Mouse (Mus musculus): ENCODE data around the gene Zfp13.
"Not testable (repeated sequence)": the region's sequence is repeated elsewhere in the genome, so short reads cannot be mapped to it uniquely, and the experiment has no call there.

Zfp13 gene

DNA sequence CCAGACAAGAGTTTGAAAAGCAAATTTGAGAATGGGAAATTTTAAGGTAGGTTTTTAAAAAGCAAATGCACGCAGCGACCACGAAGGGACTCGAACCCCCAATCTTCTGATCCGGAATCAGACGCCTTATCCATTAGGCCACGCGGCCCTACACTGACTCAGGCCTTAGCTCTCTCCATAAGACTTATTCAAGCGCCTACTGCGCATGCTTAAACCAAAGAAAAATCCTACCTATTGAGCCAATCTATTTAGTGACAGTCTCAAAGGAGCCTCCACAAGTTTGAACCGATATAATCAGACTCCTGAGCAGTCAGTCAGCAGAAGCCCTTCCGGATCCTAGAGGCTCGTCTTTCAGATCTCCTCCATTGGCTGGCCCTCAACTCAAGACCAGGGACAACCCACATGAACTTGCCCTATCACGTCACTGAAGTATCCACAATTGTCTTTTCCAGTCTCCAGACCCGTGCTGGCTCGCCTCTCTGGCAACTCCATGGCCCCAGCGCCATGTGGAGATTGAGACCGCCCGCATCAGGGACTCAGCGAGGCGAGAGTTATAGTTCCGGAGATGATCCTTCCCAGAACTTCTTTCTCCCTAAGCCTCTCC lies 49.0 kb downstream of the Zfp13 start:
- peak; percentile 90 to 99 for DNase-seq

DNA sequence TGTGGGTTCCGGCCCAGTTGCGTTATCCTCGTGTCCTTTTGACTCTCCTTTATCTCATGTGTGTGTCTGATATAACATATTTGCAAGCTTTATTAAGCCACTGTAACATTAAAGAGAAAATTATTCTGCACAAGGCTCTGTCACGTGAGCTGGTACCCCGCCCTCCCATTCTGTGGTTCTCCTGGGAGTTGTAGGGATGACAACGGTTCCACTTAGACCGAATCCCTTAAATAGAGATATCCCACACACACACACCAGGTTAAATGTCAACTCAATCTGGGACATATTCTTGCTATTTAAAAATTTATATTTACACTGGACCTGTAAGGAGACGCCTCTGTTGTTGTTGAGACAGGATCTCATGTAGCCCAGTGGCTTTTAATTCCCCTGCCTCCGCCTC lies 49.8 kb downstream of the Zfp13 start:
- peak in 1 of 2 experiments; percentile 44 for DNase-seq

DNA sequence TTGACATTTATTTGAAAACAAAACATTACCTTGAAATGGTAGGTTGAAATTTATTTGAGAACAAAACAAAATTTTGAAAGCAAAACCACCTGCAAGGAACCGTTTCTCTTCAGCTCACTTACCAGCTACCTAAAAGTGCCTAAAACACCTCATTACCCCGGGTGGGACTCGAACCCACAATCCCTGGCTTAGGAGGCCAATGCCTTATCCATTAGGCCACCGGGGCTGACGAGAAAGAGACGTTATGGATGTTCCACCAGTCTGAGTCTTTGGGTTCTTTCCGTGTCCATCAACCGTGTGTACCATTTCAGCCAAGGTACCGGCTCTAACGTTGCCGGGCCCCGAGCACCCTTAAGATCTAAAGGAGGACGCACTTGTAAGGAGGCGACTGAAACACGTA lies 50.7 kb downstream of the Zfp13 start:
- peak; percentile 90 to 94 for DNase-seq

DNA sequence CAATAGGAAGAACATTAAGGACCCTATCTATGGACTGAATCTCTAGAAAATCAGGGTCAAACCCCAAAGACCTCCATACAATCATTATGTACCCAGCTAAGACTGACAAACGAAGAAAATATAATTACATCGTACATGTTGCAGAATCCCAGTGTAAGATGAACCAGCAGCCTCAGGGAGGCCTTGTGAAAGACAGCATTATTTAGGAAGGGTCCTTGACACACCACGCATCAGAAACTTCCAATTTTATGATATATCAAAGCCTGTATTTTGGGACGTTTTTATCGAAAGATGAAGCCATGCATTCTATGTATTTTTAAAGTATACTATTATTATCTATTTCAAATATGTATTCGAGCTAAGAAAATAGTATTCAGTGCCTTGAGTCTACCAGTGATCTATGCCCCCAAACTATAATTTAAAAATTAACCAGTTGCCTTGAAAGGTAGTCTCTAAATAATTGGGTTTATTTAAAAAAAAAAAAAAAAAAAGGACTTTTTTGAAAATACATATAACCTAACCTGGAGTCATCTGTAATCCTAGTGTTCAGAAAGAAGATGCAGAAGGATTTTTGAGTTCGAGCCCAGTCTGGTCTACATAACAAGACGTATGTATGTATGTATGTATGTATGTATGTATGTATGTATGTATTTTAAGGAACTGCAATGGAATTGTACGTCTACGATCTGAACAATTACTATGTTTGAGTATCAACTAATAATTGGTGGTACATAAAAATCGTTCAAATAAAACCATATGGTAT lies 51.4 kb downstream of the Zfp13 start:
- DNase-seq = peak in 1 of 2 experiments; percentile 1

DNA sequence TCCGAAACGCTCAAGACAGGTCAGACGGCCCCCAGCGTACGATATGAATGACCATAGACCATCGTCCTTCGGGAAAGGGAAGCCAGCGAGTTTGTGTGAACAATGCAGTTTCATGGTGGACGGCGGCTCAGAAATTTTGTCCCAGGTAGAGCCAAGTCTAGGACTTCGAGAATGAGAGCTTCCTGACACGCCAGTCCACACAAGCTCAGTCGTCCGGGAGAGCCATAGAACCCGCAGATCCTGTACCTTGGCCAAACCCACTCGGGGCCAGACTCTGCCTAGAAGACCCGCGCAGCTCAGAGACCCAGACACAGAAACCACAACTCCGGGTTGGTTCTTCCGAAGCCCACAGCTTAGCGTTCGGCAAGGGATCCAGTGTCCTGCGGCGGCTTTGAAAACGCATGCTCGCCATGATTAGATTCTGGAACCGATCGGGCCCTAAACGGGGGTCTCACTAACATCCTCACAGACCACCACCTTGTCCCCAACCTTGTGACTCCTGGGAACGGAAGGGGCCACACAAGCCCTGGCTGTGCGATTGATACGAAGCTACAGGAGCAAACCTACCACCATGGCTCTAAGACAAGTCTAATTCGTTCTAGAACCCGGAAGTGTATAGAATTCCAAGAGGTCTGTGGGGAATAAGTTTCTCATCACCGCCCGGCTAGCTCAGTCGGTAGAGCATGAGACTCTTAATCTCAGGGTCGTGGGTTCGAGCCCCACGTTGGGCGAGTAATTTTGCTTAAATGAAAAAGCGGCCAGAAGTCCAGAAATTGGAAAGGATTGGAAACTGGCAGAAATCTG lies 52.4 kb downstream of the Zfp13 start:
- peak; percentile 84 to 92 for DNase-seq

DNA sequence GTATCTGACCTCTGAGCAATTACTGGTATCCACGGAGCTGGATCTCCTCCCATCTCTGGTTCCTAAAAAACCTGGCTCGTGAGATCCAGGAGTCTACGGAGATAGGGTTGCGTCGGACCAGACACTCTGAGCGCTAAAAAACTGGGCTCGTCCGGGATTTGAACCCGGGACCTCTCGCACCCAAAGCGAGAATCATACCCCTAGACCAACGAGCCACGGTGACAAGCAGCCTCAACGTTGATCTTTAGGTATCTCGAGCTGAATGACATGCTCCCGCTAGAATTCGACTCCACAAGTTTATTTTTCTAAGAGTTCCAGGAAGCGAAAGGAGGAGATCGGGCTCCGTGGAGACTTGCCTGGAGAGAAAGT lies 53.0 kb downstream of the Zfp13 start:
- DNase-seq = peak; percentile 80 to 87

DNA sequence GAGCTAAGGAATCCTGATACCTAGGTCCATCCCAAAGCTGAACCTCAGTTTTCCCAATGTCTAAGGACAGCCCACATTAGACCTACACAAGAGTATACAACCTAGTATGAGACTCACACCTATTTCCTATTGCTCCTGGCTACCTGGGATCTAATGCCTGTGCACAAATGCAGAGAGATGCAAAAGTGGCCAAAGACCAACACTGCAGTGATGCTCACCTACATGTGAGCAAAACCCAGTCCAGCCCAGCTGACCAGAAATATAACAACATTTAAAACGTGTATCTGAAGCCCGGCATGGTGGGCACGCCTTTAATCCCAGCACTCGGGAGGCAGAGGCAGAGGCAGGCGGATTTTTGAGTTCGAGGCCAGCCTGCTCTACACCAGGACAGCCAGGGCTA lies 53.4 kb downstream of the Zfp13 start:
- DNase-seq = peak in 1 of 2 experiments; percentile 2

DNA sequence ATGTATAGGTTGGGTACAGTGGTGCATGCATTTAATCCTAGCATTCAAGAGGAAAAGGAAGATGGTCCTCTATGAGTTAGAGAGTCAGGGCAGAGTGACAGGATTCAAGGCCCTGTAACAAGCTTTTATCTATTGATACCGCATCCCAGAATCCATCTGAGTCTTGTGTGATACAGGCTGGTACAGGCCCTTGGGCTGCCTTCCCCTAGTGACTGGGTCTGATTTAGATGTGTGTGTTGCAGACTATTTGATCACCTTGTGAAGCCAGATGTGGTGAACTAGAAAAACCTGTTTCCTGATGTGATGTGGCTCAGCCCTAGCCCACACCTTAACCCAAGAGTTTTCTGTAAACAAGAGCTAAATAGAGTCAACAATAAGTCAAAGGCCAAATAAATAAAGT lies 54.5 kb downstream of the Zfp13 start:
- DNase-seq = no peak

DNA sequence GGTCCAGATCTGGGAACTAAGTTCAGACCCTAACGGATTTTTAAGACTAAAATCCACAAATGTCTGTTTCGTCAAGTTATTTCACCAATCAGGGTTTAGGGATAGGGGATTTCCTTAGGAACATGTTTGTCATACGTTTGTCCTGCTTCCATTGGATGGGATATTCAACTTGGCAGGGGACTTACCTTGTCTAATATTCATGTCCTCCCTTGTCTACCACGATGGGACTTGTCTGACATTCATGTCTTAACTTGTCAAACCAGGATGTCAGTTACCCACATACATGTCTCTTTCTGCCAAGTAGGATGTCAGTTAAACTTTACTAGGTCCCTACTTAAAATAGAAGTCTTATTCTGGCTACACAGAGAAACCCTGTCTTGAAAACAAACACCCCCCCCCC lies 55.3 kb downstream of the Zfp13 start:
- no peak for DNase-seq

DNA sequence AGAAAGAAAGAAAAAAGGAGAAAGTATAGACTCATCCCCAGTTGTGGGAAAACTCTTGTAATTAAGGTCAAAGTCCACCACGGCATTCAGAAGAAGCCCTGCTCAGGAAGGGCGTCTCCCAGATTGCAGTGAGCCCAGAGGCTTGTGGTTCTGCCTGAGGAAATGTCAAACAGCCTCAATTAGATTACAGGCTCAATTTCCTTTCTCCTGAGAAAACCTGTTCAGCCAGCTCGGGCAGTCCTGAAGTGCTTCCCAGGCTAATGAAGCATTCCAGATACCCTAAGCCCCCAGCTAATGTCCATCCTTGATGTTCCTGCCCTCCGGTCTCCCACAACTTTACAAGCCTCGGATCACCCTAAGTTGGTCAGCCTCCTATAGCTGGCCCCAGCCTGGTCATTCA lies 56.0 kb downstream of the Zfp13 start:
- DNase-seq = no peak

DNA sequence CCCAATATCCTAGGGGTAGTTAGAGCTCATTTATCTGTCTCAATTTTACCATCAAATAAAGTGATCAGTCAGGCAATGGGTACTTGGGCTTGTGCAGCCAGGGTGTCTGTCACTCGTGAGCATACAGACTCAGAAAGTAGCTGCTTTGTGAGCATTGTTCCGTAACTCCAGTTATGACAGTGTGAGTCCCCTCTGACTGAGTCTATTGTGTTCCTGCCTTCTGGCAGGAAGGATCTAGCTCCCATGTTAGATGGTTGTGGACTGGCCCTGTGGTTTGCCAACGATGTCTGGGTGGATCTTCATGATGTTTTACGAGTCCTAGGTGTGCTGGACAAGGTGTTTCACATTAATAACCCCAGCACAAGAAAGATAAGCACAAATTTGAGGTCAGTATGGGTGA lies 56.5 kb downstream of the Zfp13 start:
- DNase-seq = peak in 1 of 2 experiments; percentile 1

DNA sequence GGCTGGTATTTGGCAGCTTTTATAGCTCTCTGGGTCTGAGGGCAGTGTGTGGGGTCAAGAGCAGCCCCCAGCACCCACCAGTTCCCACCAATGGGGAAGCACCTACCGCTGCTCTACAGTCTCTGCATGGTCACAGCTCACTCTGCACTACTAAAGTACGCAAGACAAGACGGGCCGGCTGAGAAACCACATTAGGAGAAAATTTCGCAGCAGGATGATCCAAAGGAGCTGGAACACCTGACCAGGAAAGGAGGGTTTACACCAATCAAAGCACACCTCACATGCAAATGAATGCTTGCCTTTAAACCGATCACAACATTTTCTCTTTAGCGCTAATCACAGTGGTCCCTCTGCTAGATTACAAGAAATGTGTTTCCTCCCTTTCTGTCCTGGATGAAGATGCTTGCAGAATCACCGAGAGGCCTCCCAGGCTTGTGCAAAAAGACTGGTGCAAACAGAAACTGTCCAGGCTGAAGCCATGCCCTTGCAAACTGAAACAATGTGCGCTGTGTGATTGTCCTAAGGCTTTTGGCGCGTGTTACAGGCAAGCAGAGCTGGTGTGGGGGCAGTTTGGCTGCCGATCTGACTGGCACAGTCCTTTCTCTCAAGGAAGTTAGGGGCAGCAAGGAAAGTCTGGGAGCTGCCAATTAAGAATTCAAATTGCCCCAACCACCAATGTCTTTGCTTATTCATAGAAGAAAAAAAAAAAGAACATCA lies 57.1 kb downstream of the Zfp13 start:
- DNase-seq = peak in 1 of 2 experiments; percentile 2

DNA sequence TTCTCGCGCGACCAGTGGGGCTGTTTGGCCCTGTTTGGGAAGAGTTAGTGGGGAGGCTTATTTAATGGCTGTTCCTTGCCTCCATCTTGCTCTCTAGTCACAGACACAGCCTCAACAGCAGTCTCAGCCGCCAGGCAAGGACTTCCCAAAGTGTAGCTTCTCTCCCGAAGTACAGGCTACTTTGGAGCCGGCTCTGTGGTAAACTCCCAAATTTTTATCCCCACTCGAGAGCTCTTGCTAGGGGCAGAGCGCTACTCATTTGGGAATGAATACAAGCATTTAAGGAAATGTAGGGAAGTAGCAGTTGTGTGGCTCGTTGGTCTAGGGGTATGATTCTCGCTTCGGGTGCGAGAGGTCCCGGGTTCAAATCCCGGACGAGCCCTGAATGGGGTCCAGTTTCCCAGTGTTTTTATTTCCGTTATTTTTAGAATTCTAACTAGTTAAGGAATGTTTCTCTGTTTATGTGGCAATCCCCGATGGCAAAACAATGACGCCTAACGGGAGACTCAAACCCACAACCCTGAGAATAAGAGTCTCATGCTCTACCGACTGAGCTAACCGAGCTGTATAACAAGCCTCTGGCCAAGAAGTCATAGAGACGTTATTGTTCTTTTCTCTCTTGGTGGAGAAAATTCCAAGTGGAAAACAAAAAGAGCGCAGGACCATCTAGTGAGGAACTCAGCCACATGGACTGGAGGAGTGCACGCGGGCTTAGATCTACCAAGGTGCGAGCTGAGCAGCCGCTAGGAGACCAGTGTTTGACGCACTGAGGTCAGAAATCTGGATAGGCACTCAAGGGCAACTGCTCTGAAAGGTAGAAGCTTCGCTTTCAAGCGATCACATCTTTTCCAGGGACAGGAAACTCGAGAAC lies 58.4 kb downstream of the Zfp13 start:
- peak in 1 of 2 experiments; percentile 8 for DNase-seq

DNA sequence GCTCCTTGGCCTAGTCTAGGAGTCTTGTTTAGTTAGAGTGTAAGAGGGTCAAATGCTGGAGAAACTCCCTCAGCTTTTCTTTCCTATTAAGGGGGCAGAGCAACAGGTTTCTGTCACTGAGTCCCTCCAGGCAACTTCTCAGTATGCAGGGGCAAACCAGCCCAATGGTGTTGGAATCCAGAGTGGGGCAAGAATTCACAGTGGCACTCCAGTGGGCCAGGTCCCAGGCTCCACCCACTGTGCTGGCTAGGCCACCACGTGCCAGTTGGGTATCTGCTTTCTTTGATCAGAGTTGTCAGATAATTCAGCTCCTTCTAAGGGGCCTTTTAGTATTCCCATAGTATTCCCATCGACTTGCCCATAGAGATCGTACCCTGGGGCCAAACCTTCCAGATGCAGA lies 59.2 kb downstream of the Zfp13 start:
- no peak for DNase-seq

DNA sequence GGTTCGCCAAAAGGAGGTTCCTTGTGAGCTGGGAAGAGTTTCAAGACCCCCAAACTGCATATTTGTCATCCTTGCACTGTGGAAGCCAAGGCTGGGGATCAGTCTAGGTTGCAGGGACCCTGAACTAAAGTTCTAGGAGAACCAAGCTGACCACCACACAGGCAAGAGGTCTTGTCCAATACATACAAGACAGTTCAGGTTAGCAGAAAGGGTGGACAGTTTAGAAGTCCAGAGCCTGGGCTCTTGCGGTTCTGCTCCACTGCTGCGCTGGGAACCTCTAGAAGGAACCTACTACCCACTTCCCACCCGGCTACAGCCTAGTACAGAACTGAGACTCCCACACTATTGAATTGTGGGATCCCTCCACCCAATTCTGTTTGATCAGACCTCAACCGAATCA lies 59.7 kb downstream of the Zfp13 start:
- DNase-seq = no peak

DNA sequence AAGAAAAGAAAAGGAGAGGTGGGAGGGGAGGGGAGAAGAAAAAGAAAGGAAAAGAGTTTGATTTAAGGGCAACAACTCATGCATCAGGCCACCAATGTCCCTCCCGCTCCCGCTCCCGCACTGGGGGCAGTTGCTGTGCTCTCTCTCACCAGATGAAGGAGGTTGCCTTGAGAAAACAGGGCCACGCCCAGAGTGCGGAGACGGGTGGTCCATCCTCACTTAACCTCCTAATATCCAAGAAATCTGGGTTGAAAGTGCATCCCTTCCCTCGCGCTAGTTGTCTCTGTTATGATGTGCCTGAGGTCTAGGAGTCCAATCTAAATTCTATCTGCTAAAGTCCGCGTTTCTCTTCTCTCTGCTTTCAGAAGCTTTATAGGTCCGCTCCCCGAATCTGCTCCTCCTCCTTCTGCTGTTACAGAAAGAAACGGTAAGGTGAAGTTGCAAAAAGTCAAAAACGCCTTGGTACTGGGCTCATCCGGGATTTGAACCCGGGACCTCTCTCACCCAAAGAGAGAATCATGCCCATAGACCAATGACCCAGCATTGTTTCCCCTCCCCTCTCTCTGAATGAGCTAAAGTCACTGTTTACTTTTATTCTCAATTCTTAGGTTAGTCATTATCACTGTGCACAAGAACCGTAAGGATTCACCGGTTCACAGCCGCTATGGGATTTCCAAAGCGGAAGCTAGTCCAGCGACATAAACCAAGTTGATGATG lies 60.8 kb downstream of the Zfp13 start:
- peak in 1 of 2 experiments; percentile 1 for DNase-seq

DNA sequence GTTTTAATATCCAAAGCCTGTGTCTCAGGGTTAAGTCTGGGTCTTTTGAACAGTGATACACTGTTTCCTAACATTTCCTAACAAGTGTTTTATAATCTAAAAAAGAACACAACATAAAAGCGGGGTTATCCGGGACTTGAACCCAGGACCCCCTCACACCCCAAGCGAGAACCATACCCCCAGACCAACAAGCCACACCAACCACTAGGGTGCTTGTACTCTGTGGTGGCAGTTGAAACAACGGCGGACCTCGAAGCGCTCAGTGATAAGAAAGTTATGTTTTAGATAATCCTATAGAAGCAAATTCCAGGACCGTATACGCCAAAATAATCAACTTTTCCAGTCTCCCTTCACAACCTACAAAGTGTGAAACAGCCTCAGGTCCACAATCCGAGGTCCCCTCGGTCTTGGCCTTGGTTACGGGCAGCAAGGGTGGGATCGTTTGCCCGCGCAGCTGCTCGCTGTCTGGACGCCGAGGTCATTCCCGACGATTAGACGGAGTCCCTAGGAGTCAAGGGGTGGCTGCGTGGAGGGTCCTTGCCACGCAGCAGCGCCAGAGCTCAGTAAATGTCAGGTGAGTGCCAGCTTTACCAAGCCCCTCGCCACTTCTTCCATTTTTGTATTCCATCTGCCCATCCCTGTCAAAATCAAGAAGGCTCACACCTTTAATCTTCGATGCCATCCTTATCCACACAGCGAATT lies 61.6 kb downstream of the Zfp13 start:
- peak in 1 of 2 experiments; percentile 1 for DNase-seq

DNA sequence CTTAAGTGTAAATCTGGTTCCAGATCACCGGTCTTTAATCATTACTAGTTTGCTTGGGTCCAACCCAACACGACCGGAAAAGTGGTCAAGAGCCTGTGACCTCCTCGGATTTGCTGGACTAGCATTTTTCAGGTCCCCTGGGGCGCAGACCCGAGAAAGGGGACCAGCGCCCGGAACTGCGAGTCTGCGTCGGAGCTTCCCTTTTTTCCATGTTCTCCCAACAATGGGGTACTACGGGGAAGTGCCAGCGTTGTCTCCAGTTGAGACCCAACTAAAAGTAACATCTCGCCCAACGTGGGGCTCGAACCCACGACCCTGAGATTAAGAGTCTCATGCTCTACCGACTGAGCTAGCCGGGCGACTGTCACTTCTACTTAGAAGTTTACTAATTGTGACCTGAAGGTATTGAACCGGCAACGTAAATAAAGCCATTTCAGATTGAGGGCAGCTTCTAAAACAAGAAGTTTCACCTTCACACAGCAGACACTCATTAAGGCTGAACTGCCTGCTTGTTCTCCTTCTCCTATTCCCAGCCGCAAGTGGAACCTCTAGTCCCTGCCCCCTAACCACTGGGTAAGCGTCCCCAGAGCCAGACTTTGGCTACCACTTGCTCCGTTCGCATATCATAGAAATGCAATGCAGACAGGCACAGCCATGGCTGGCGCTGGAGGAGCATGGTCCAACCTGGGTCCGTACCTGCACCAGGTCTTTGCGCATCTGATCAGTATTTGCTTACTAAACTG lies 64.1 kb downstream of the Zfp13 start:
- DNase-seq = not testable (repeated sequence)

DNA sequence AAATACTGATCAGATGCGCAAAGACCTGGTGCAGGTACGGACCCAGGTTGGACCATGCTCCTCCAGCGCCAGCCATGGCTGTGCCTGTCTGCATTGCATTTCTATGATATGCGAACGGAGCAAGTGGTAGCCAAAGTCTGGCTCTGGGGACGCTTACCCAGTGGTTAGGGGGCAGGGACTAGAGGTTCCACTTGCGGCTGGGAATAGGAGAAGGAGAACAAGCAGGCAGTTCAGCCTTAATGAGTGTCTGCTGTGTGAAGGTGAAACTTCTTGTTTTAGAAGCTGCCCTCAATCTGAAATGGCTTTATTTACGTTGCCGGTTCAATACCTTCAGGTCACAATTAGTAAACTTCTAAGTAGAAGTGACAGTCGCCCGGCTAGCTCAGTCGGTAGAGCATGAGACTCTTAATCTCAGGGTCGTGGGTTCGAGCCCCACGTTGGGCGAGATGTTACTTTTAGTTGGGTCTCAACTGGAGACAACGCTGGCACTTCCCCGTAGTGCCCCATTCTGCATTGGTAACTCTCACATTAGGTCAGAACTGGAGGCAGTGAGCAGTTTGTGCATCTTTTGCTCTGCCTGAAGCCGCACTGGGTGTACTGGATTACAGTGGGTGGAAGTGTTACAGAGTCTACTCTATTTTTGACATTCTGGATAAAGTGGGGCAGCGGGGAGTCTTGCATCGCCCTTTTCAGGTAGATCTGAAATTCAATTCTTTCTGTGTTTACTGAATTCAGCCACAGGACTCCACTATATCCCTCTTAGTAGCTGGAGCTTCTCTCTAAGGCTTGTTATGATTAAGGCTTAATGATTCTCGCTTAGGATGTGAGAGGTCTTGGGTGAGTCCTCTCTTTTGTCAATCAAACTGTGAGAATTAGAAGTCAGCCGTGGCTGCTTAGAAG lies 65.4 kb downstream of the Zfp13 start:
- not testable (repeated sequence) for DNase-seq
